Mouse (Mus musculus): ENCODE measurements around the gene Ddx54.

GRCm38 (mm10) chr5:120660816-120661215 is 48.3 kb downstream of the Ddx54 start:
- TF ChIP-seq CTCF (conservative IDR thresholded peaks at IDR 0.05; ENCODE audit: low read length) (no peak), POU5F1 (IDR thresholded peaks at IDR 0.05; ENCODE audit: borderline replicate concordance, low read length) (no peak), NANOG (IDR thresholded peaks at IDR 0.05; ENCODE audit: borderline replicate concordance, low read length) (no peak)
